Mouse (Mus musculus): ENCODE measurements around the gene Madd. TPM values are rescaled to one million over a fixed set of nuclear protein-coding genes. Genes with fewer than 3 reads are reported as not detected.

The Madd gene
- polyA plus RNA-seq, 1 experiment from 2014 or later = 34.1 TPM

DNA sequence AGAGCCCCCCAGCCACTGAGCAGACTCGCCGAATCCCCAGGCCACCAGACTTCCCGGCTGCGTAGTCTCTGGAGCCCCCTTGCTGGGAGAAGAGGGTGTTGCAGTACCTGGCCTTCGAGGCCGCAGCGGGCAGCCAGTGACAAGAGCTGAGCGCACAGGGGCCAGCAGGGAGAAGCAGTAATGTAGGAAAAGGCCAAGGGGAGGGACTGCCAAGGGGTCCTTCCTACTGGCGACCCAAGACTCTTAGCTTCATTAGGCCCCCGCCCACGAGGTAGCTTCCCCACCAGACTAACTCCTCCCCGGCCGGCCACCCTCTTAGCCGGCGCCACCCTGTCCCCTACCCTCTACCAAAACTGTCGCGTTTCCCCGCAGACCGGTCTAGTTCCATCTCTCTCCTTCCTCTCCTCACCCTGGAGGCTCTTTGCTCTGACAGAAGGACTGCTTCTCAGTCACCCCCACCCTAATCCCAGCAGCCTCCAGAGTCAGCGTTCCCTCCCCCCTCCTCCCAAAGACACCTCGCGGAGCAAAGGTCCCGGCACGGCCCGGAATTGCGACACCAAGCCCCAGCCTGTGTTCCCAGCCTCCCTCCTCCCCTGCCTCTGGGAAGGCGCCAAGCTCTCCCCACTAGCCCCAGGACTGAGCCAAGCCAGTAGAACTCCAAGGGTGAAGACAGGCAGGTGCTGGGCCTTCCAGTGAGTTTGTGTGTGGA is 11.1 kb upstream of the Madd start:
- no peaks in the 10 kb centered on the region for H3K9me3 ChIP-seq (replicated peaks)
- under 1% methylated on average over 27 of the region's 27 CpGs for WGBS
- no peaks in the 10 kb centered on the region for H3K36me3 ChIP-seq (ENCODE audit: poor library complexity, severe bottlenecking)
- peaks cover 11% of the 10 kb centered on the region for H3K4me1 ChIP-seq
- H3K4me2 ChIP-seq = peak overlapping the region; percentile 63
- H3K27ac ChIP-seq = no peak overlapping the region
- H3K9ac ChIP-seq = peak overlapping the region; percentile 55
- peak; percentile 86 for ATAC-seq
- H3K4me3 ChIP-seq = peak overlapping the region; percentile 32
- H3K27me3 ChIP-seq = no peaks in the 10 kb centered on the region

DNA sequence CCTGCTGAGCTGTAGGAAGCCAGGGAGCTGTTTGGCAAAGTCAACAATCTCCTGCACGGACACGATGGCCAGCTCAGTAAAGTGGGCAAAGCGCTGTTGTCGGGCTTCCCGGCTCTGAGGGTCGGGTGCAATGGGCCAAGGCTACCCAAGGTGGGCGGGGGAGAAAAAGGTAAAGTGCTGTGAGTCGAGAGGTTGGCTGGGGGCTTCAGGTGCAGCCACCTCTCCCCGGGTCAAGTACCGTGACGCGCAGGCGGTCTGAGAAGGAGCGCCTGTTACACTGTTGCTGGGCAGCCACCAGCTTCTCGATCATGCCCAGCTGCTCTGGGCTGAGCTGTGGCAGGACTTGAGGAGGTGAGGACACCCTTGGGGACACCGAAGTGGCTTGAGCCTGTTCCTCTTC is 6.9 kb upstream of the Madd start:
- H3K27ac ChIP-seq = no peak overlapping the region
- H3K4me2 ChIP-seq = no peak overlapping the region
- ATAC-seq = no peak

DNA sequence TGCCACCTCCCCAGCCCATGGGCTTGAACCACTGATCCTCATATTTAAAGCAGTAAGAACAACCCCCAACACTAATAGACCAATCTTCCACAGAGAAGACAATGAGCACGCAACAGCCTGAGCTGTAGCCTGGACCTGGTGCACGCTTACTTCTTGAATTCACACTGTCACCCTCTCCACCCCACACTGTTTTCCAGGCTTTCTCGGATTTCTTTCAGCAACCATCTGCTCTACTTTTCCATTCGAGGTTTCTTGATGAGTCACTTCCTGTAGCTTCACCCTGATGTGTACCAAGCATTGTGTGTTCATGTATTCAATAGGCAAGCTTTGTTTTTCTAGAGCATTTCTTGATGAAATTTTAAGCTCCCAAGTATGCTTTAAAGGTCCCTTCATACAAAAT is 3.8 kb upstream of the Madd start:
- no peaks in the 10 kb centered on the region for H3K36me3 ChIP-seq (ENCODE audit: poor library complexity, severe bottlenecking)
- H3K27me3 ChIP-seq = no peaks in the 10 kb centered on the region
- no peak for ATAC-seq
- no peak overlapping the region for H3K4me2 ChIP-seq
- WGBS = 72% methylated on average over 4 of the region's 4 CpGs
- no peak overlapping the region for H3K27ac ChIP-seq
- peaks cover 7% of the 10 kb centered on the region for H3K4me1 ChIP-seq
- no peak overlapping the region for H3K9ac ChIP-seq
- H3K4me3 ChIP-seq = no peak overlapping the region
- no peaks in the 10 kb centered on the region for H3K9me3 ChIP-seq (replicated peaks)

More for the DNA sequence above, 6.9 kb upstream of the Madd start:
- Histone ChIP-seq H3K27me3 (no peaks in the 10 kb centered on the region), H3K9ac (no peak overlapping the region), H3K4me1 (peaks cover 11% of the 10 kb centered on the region), H3K9me3 (replicated peaks) (no peaks in the 10 kb centered on the region), H3K36me3 (ENCODE audit: poor library complexity, severe bottlenecking) (no peaks in the 10 kb centered on the region), H3K4me3 (no peak overlapping the region)
- WGBS = 90% methylated on average over 16 of the region's 16 CpGs

DNA sequence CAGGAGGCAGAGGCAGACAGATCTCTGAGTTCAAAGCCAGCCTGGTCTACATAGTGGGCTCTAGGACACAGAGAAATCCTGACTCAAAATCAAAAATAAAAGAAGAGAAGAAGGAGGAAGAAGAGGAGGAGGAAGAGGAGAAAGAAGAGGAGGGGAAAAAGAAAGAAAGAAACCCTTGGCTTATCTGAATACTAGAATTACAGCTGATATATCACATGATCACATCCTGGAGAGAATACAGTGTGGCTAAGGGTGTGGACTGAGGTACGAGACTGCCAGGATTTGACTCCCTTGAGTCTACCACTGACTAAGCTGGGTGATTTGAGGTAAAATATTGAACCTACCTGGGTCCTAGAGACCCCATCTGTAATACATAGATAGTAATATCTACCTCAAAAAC is 2.6 kb upstream of the Madd start:
- no peak overlapping the region for H3K27ac ChIP-seq
- ATAC-seq = no peak
- no peaks in the 10 kb centered on the region for H3K27me3 ChIP-seq
- H3K4me1 ChIP-seq = peaks cover 17% of the 10 kb centered on the region
- no peak overlapping the region for H3K9ac ChIP-seq
- H3K4me2 ChIP-seq = no peak overlapping the region
- 61% methylated on average over 1 of the region's 1 CpGs for WGBS
- no peaks in the 10 kb centered on the region for H3K9me3 ChIP-seq (replicated peaks)
- no peak overlapping the region for H3K4me3 ChIP-seq
- no peaks in the 10 kb centered on the region for H3K36me3 ChIP-seq (ENCODE audit: poor library complexity, severe bottlenecking)

DNA sequence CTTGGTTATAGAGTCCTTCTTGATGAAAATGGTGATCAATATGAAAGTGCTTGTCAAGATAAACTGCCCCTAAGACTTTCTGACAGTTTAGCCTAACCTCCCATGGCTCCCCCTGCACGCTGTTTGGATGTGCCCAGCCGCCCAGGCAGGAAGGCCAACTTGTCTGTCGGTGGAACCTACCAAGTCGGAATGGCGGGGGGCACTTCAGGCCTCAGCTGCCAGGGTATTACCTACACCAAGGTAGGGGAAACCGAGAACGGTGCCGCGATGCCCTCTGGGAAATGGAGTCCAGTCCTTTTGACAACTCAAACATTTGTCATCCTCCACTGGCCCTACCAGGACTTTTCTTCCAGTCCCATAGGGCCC is 506 bp downstream of the Madd start:
- Histone ChIP-seq H3K4me1 (peaks cover 31% of the 10 kb centered on the region), H3K27ac (peak overlapping the region; percentile 89), H3K27me3 (no peaks in the 10 kb centered on the region), H3K9me3 (replicated peaks) (no peaks in the 10 kb centered on the region), H3K4me2 (peak overlapping the region; percentile 80), H3K4me3 (peak overlapping the region; percentile 84), H3K9ac (peak overlapping the region; percentile 85), H3K36me3 (ENCODE audit: poor library complexity, severe bottlenecking) (peaks cover 4% of the 10 kb centered on the region)
- 2% methylated on average over 9 of the region's 9 CpGs for WGBS
- ATAC-seq = peak; percentile 97

DNA sequence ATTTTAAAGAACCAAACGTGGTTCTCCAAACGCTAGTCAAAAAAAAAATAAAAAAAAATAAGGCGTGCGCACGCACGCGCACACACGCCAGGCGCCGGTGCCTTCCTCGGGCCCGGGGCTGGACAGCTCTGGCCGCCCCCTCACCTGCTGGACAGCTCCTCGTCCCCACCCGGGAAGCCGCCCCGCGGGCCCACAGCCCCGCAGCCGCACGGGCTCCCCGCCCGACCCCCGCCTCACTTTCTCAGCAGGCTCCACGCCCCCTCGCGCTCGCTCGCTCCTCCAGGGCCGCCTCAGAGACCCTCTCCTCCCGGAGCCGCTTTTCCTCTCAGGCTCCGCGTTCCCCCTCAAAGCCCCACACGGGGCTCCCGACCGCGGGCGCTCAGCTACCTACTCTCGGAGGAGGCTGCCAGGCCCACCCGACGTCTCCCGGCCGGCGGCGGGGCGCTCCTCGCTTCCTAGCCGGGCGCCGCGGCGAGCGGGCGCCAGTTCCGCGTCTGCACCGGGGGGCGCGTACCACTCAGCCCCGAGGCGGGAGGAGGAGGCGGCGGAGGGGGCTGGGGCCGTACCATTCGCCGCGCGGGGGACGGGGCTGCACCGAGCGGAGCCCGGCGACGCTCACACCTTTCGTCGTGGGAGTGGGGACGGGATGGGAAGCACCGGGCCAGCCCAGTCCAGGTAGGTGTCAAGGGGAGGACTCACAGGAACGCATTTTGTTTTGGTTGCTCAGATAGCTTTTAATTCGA is 1.1 kb downstream of the Madd start:
- Histone ChIP-seq H3K27me3 (no peaks in the 10 kb centered on the region), H3K4me3 (peak overlapping the region; percentile 84), H3K9me3 (replicated peaks) (no peaks in the 10 kb centered on the region), H3K9ac (peak overlapping the region; percentile 85), H3K4me1 (peaks cover 31% of the 10 kb centered on the region), H3K27ac (peak overlapping the region; percentile 89), H3K36me3 (ENCODE audit: poor library complexity, severe bottlenecking) (peaks cover 9% of the 10 kb centered on the region), H3K4me2 (peak overlapping the region; percentile 80)
- ATAC-seq = peak; percentile 97
- under 1% methylated on average over 75 of the region's 81 CpGs for WGBS

DNA sequence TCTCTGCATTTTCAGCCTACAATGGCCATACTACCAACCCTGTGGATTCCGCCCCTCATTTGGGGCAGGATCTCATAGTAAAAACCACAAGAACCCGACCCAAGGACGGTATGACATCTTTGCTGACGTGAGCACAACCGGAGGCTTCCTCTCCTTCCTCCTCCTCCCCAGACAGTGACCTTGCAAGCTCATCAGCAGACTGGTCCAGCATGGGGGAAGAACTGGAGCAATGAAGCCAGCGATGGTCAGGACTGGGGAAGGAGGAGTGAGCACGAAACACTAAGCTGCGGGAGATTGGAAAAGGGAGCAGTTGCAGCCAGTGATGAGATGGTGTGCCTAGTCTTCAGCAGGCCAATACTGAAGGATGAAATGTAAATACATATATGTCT is 1.6 kb downstream of the Madd start:
- peaks cover 31% of the 10 kb centered on the region for H3K4me1 ChIP-seq
- H3K4me3 ChIP-seq = peak overlapping the region; percentile 84
- no peaks in the 10 kb centered on the region for H3K27me3 ChIP-seq
- 11% methylated on average over 8 of the region's 8 CpGs for WGBS
- H3K27ac ChIP-seq = peak overlapping the region; percentile 89
- H3K9ac ChIP-seq = peak overlapping the region; percentile 85
- H3K9me3 ChIP-seq (replicated peaks) = no peaks in the 10 kb centered on the region
- H3K36me3 ChIP-seq (ENCODE audit: poor library complexity, severe bottlenecking) = peaks cover 12% of the 10 kb centered on the region
- peak overlapping the region; percentile 80 for H3K4me2 ChIP-seq
- ATAC-seq = no peak

DNA sequence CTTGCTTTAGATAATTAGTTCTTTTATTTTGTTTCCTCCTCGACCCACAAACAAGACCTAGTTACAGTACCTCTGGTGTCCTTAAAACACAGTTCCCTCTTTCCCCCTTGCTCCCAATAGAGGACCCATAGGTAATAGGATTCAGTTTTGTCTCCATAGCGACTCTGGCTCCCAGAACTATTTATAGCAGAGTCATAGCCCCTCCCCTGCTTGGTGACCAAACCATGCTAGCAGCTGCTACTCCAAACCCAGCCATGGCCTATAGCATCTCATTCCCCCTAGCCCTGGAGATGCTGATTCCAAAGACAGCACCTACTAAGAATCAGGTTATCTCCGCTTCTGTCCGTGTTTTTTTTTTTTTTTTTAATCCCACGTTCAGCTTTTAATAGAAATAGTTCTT is 2.9 kb downstream of the Madd start:
- Histone ChIP-seq H3K4me3 (no peak overlapping the region), H3K27ac (no peak overlapping the region), H3K9me3 (replicated peaks) (no peaks in the 10 kb centered on the region), H3K36me3 (ENCODE audit: poor library complexity, severe bottlenecking) (peaks cover 25% of the 10 kb centered on the region), H3K4me2 (peak overlapping the region; percentile 80), H3K4me1 (peaks cover 31% of the 10 kb centered on the region), H3K27me3 (no peaks in the 10 kb centered on the region), H3K9ac (peak overlapping the region; percentile 85; the same call in 1 of the 2 replicates)
- ATAC-seq = no peak
- 71% methylated on average over 5 of the region's 5 CpGs for WGBS

DNA sequence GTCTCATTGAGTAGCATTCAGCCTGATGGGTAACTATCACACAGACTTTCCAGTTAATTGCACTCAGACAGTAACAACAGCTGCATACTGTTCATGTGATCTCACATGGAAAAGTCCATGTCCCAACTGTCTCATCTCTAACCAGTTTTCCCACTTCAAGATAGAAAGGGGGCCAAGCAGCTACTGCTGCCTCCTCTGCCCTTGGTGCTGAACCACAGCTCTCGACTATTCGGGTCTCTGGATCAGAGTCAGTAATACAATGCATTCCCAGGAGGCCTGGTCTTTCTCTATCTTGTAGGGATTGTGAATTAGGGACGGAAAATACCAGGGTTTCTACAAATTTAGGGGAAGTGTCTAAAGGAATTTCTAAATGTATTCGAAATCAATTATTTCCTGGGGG is 3.8 kb downstream of the Madd start:
- H3K27me3 ChIP-seq = no peaks in the 10 kb centered on the region
- H3K9ac ChIP-seq = no peak overlapping the region
- peaks cover 34% of the 10 kb centered on the region for H3K36me3 ChIP-seq (ENCODE audit: poor library complexity, severe bottlenecking)
- H3K4me2 ChIP-seq = no peak overlapping the region
- H3K4me1 ChIP-seq = peaks cover 31% of the 10 kb centered on the region
- no peak overlapping the region for H3K4me3 ChIP-seq
- WGBS = 40% methylated on average over 4 of the region's 4 CpGs
- H3K9me3 ChIP-seq (replicated peaks) = no peaks in the 10 kb centered on the region
- no peak for ATAC-seq
- H3K27ac ChIP-seq = no peak overlapping the region

DNA sequence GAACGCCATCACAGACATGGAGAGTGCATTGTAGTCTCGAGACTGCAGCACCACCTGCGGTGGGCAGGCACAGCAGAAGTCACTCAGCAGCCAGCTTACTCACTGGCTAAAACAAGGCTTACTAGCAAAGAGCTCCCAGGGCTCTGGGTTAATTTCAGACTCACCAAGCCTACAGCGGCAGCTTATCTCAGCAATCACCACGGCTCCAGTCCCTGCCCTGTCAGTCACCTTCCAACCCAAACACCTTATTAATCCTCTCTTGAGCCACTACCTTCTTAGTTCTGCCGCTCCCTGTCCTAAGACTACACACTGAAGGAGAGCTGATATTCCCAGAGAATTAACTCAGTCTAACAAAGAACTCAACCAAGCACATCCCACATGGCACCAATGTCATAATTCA is 7.4 kb downstream of the Madd start:
- ATAC-seq = no peak
- Histone ChIP-seq H3K36me3 (ENCODE audit: poor library complexity, severe bottlenecking) (peaks cover 68% of the 10 kb centered on the region), H3K9ac (no peak overlapping the region), H3K27ac (no peak overlapping the region), H3K4me1 (peaks cover 15% of the 10 kb centered on the region), H3K4me3 (no peak overlapping the region), H3K9me3 (replicated peaks) (no peaks in the 10 kb centered on the region), H3K4me2 (no peak overlapping the region), H3K27me3 (no peaks in the 10 kb centered on the region)
- WGBS = 80% methylated on average over 6 of the region's 6 CpGs

DNA sequence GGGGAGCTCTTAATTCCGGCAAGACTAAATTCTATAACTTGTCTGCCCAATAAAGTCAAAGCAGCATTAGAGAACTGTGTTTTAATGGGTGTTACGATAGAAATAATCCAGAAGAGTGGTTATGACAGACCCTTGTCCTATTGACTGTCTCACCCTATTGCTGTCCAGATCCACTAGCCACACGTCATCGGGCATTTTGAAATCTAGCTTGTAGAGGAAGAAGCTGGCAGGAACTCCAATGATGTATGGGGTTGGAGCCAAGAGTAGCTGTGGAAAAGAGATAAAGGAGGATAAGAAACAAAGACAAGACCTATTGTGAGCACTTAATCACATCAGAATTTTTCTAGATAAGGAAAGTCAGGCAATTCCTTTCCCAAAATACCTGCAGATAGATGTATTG is 8.1 kb downstream of the Madd start:
- peaks cover 73% of the 10 kb centered on the region for H3K36me3 ChIP-seq (ENCODE audit: poor library complexity, severe bottlenecking)
- no peak for ATAC-seq
- 90% methylated on average over 4 of the region's 4 CpGs for WGBS

DNA sequence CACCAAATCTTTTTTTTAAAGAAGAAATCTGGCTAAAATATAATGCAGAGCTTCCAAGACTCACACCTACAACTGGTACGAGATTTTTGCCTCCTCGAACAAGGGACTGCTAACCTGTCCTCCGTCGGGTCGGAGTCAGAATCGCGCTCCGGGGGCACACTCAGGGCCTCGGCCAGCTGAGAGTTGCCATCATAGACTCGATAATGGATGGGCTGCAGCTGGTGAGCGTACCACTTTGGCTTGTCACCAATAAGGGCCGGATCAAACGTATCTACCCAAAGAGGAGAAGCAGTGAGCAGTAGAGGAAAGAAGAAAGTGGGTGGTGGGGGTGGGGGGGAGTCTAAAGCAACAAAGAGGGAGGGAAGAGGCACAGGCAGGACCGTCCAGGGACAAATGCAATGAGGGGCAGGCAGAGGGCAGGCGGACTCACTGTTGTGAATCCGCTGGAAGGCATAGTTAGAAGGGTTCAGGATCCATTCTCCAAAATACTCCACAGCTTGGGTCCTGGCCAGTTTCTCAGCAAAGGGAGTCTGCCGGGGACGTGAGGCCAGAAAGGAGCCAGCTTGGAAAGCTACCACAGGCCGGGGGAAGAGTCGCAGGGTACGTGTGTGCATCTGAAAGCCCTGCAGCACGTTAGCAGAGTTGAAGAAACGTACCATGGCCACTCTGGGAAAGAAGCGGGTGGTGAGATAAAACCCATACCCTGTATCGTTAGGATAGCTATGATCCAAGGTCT is 13.9 kb downstream of the Madd start:
- Histone ChIP-seq H3K9me3 (replicated peaks) (no peaks in the 10 kb centered on the region), H3K36me3 (ENCODE audit: poor library complexity, severe bottlenecking) (peaks cover 89% of the 10 kb centered on the region), H3K27ac (no peak overlapping the region), H3K27me3 (no peaks in the 10 kb centered on the region), H3K9ac (no peak overlapping the region), H3K4me3 (no peak overlapping the region), H3K4me1 (no peaks in the 10 kb centered on the region), H3K4me2 (no peak overlapping the region)
- 91% methylated on average over 25 of the region's 25 CpGs for WGBS
- ATAC-seq = no peak

More for the DNA sequence above, 8.1 kb downstream of the Madd start:
- H3K4me3 ChIP-seq = no peak overlapping the region
- no peak overlapping the region for H3K4me2 ChIP-seq
- no peak overlapping the region for H3K9ac ChIP-seq
- H3K27ac ChIP-seq = no peak overlapping the region
- no peaks in the 10 kb centered on the region for H3K9me3 ChIP-seq (replicated peaks)
- H3K4me1 ChIP-seq = peaks cover 8% of the 10 kb centered on the region
- H3K27me3 ChIP-seq = no peaks in the 10 kb centered on the region
